11 mouse cellular contexts compared by ENCODE assay signal in genomic region chr19:48207731-48208370, GRCm38 (mm10). TPM values are rescaled to one million over a fixed set of nuclear protein-coding genes. Genes with fewer than 3 reads are reported as not detected.
A peak's percentile ranks its signal among the peaks of the same experiment; 100 is the strongest.
DNase-seq lines count a peak whose midpoint lies in the region; ATAC-seq lines count a peak whose summit lies in the region.
"Had no signal": no experiment of that assay in that cellular context is flagged by ENCODE, and none has a peak within 500 bp of the region (broad histone marks: within the 10 kb centered on the region; RNA-seq: fewer than 3 reads in every experiment).

No protein-coding gene starts in this region.

- peaks cover 21% of the 10 kb centered on the region for H3K27me3 ChIP-seq in forebrain, embryonic 14.5 days (replicated peaks; ENCODE audit: control insufficient read depth, insufficient read depth, low read length)
- peaks cover 69% of the 10 kb centered on the region for H3K27me3 ChIP-seq in limb, embryonic 13.5 days
- H3K27me3 ChIP-seq in stomach, embryonic 15.5 days (replicated peaks), result peaks cover 41% of the 10 kb centered on the region

- H3K9ac ChIP-seq in forebrain, embryonic 14.5 days (ENCODE audit: low read length), result peak overlapping the region; percentile 70; the same call in 1 of the 2 replicates
- H3K9ac ChIP-seq in limb, embryonic 13.5 days, result no peak overlapping the region
- H3K9ac ChIP-seq in stomach, embryonic 15.5 days, result no peak overlapping the region

- peak overlapping the region; percentile 58 for H3K4me3 ChIP-seq in forebrain, embryonic 14.5 days (ENCODE audit: low read depth, low read length)
- H3K4me3 ChIP-seq in limb, embryonic 13.5 days, result peak overlapping the region; percentile 62
- H3K4me3 ChIP-seq in stomach, embryonic 15.5 days (replicated peaks), result no peak overlapping the region

- no peaks in the 10 kb centered on the region; the same call in 1 of the 2 replicates for H3K9me3 ChIP-seq in forebrain, embryonic 14.5 days (replicated peaks; ENCODE audit: control insufficient read depth, low read length)
- H3K9me3 ChIP-seq in limb, embryonic 13.5 days, result peaks cover 9% of the 10 kb centered on the region; the same call in 1 of the 2 replicates
- no peaks in the 10 kb centered on the region for H3K9me3 ChIP-seq in stomach, embryonic 15.5 days

- H3K27ac ChIP-seq in forebrain, embryonic 14.5 days (ENCODE audit: low read depth, low read length), result no peak overlapping the region
- H3K27ac ChIP-seq in limb, embryonic 13.5 days, result no peak overlapping the region
- H3K27ac ChIP-seq in stomach, embryonic 15.5 days, result no peak overlapping the region

- H3K36me3 ChIP-seq in forebrain, embryonic 14.5 days (ENCODE audit: control insufficient read depth, insufficient read depth, low read length), result no peaks in the 10 kb centered on the region
- H3K36me3 ChIP-seq in limb, embryonic 13.5 days, result no peaks in the 10 kb centered on the region
- no peaks in the 10 kb centered on the region for H3K36me3 ChIP-seq in stomach, embryonic 15.5 days

- DNase-seq in retina, postnatal 1 day, result peak; percentile 46
- no peak for DNase-seq in retina, embryonic 14.5 days (ENCODE audit: low spot score)
- DNase-seq in forebrain, embryonic 14.5 days (ENCODE audit: low spot score), result peak; percentile 37
- no peak for DNase-seq in liver
- DNase-seq in adrenal gland, adult 8-10 months, result no peak

- WGBS in forebrain, embryonic 14.5 days, result 5% methylated on average over 10 of the region's 10 CpGs
- WGBS in limb, embryonic 13.5 days, result 10% methylated on average over 10 of the region's 10 CpGs
- 21% methylated on average over 10 of the region's 10 CpGs for WGBS in stomach, embryonic 15.5 days

- no peak for ATAC-seq in forebrain, embryonic 14.5 days
- no peak for ATAC-seq in limb, embryonic 13.5 days (ENCODE audit: low FRiP score, low read depth)
- no peak for ATAC-seq in stomach, embryonic 15.5 days (ENCODE audit: insufficient read depth, low FRiP score, low read depth)
- no peak for ATAC-seq in activated CD4-positive, CD25-positive, alpha-beta regulatory T cell, adult 4 months
- ATAC-seq: lung, postnatal 0 days; Patski had no signal

- peaks cover 22% of the 10 kb centered on the region; the same call in 1 of the 2 replicates for H3K4me1 ChIP-seq in forebrain, embryonic 14.5 days (ENCODE audit: control insufficient read depth, insufficient read depth, low read length)
- H3K4me1 ChIP-seq in limb, embryonic 13.5 days, result peaks cover 42% of the 10 kb centered on the region
- 0 out of 2 replicates have a peak, but pooled peaks cover 7% of the 10 kb centered on the region for H3K4me1 ChIP-seq in stomach, embryonic 15.5 days

- peak overlapping the region; percentile 100 for H3K4me2 ChIP-seq in forebrain, embryonic 14.5 days (ENCODE audit: low read length)
- H3K4me2 ChIP-seq in limb, embryonic 13.5 days (replicated peaks), result peak overlapping the region; percentile 96
- peak overlapping the region; percentile 94; the same call in 1 of the 2 replicates for H3K4me2 ChIP-seq in stomach, embryonic 15.5 days

RNA-seq across cellular contexts. Expression of gene Sorcs3, which starts 2.0 kb away (rescaled TPM):
- polyA plus RNA-seq in forebrain, embryonic 14.5 days (2014; fragmentation: Nextera tagmentation; extraction: Ambion mirVana), result 5.3 and 7.2 TPM in 2 replicates
- 4.2 and 4.9 TPM in 2 replicates for polyA plus RNA-seq in limb, embryonic 13.5 days (2015; fragmentation: Nextera tagmentation; extraction: Ambion mirVana)
- 0.90 and 0.94 TPM in 2 replicates for polyA plus RNA-seq in stomach, embryonic 15.5 days (2015; fragmentation: Nextera tagmentation; extraction: Ambion mirVana)
- total RNA-seq in adrenal gland, adult 8-10 months (2022), result under 1 TPM in 1 of 4 experiments, not detected in 3; 0.20 TPM
- not detected for polyA plus RNA-seq in activated CD4-positive, CD25-positive, alpha-beta regulatory T cell, adult 4 months (2017; shearing (Covaris generic))
- total RNA-seq: common myeloid progenitor, adult 5-6 weeks had no signal

Comparison
In these comparisons a context has a peak if more than half of its experiments do, and no peak if none do; other contexts are left out.
1. DNase-seq: peak in retina, postnatal 1 day (single experiment) and forebrain, embryonic 14.5 days (single experiment); none in retina, embryonic 14.5 days (single experiment), liver (single experiment) and adrenal gland, adult 8-10 months (single experiment).
2. Peak in every context shown above with its lines, with median percentiles within 50 percentile points of each other: H3K4me2 ChIP-seq.